Mouse (Mus musculus): Measurements from ENCODE around the gene Optn. TPM values are rescaled to one million over a fixed set of nuclear protein-coding genes. Genes with fewer than 3 reads are reported as not detected.

The Optn gene
- total and polyA plus RNA-seq, 3 experiments, result 25.1 to 37.3 (median 28.0) TPM

DNA sequence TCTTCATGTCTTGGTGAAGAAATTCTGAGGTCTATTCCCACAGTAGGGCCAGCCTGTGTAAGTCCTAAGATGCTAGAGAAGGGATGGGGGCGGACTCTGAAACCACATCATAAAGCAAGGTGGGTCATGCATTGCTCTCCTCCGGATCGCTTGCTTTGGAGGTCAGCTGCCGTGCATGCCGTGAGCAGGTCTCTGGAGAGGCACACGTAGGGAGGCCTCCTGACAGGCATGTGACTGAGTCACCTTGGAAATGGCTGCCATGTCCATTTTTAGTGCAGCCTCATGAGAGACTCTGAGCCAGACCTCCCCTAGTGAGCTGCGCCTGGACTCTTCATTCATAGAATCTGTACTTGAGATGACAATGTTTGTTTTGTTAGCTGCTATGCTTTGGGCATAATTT lies 35.8 kb downstream of the Optn start:
- dilution Hi-C loops (cut with MboI; ENCODE audit: extremely low pct_ligation_motif_present, extremely low pct_unique_long_range_greater_than_20kb, low sequenced_read_pairs), result no loop called here
- DNase-seq (ENCODE audit: extremely low read depth), result no peak

DNA sequence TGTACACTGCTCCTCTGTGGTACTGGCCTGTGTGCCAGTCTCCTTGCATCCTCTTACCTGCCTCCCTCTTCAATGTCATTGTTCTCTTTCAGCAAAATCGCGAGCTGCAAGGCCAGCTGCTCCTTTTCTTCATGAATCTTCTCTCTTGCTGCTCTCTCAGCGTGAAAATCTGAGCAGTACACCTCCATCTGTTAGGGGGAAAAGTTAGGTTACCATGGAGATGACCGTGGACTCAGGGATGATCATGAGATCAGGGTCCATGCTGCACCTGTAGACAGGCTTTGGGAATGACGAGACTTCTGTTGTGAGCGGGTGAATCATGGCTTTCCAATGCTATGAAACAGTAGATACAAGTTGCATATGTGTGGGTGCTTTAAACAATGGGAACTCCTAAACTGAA lies 36.8 kb downstream of the Optn start:
- Histone ChIP-seq H3K27me3 (replicated peaks) (no peaks in the 10 kb centered on the region), H3K36me3 (replicated peaks in 1 of 2; ENCODE audit: control insufficient read depth in 1 of 2, insufficient read depth in 1 of 2, low read length in 1 of 2) (peaks cover 32 to 73% of the 10 kb centered on the region in 2 experiments), H3K9ac (ENCODE audit: insufficient read depth, low read depth) (no peak overlapping the region), H3K4me2 (ENCODE audit: insufficient read depth, low read depth, poor library complexity, severe bottlenecking) (no peak overlapping the region), H3K79me2 (replicated peaks; ENCODE audit: control insufficient read depth, extremely low read depth, insufficient read depth, poor library complexity, severe bottlenecking) (no peaks in the 10 kb centered on the region), H3K9me3 (replicated peaks; ENCODE audit: low read length) (no peaks in the 10 kb centered on the region), H3K4me3 (replicated peaks in 1 of 3; ENCODE audit: low read depth in 2 of 3, low read length in 2 of 3, poor library complexity in 1 of 3) (no peak overlapping the region), H3K27ac (ENCODE audit: insufficient read depth, low read depth) (no peak overlapping the region), H3K4me1 (ENCODE audit: control insufficient read depth in 1 of 2, insufficient read depth in 2 of 2) (peaks cover 0 to 4% of the 10 kb centered on the region in 2 experiments; a peak in 1 of 4 replicates)
- dilution Hi-C loops (cut with MboI; ENCODE audit: extremely low pct_ligation_motif_present, extremely low pct_unique_long_range_greater_than_20kb, low sequenced_read_pairs) (no loop called here), in situ Hi-C loops (cut with MboI; ENCODE audit: low pct_ligation_motif_present, low pct_unique_long_range_greater_than_20kb, low sequenced_read_pairs) (no loop called here)
- TF ChIP-seq E2F4 (IDR thresholded peaks at IDR 0.05; ENCODE audit: insufficient replicate concordance, low read depth, low read length) (no peak), CTCF (conservative IDR thresholded peaks at IDR 0.05 in 1 of 2, IDR thresholded peaks at IDR 0.05 in 1 of 2; ENCODE audit: low read depth in 2 of 2, low read length in 2 of 2) (no peak), NELFE (IDR thresholded peaks at IDR 0.05; ENCODE audit: low read depth, low read length) (no peak), MAZ (IDR thresholded peaks at IDR 0.05; ENCODE audit: low read depth, low read length) (no peak), JUN (IDR thresholded peaks at IDR 0.05; ENCODE audit: insufficient read depth, low read depth, low read length) (no peak)
- DNase-seq (ENCODE audit: extremely low read depth), result no peak

More for the DNA sequence above, 35.8 kb downstream of the Optn start:
- TF ChIP-seq MXI1 (IDR thresholded peaks at IDR 0.05; ENCODE audit: low read depth, low read length) (no peak), IRF4 (IDR thresholded peaks at IDR 0.05; ENCODE audit: low read depth, low read length) (no peak), MAFK (IDR thresholded peaks at IDR 0.05; ENCODE audit: insufficient replicate concordance, low read length) (no peak), CTCF (conservative IDR thresholded peaks at IDR 0.05 in 1 of 2, IDR thresholded peaks at IDR 0.05 in 1 of 2; ENCODE audit: low read depth in 2 of 2, low read length in 2 of 2) (no peak), POLR2AphosphoS2 (IDR thresholded peaks at IDR 0.05; ENCODE audit: low read depth, low read length) (no peak), UBTF (IDR thresholded peaks at IDR 0.05; ENCODE audit: low read depth, low read length) (no peak), BHLHE40 (IDR thresholded peaks at IDR 0.05; ENCODE audit: low read depth, low read length) (no peak), EP300 (IDR thresholded peaks at IDR 0.05; ENCODE audit: low read length) (no peak), CHD1 (IDR thresholded peaks at IDR 0.05; ENCODE audit: low read depth, low read length) (no peak), MEF2A (IDR thresholded peaks at IDR 0.05; ENCODE audit: borderline replicate concordance, low read depth, low read length) (no peak), ZKSCAN1 (IDR thresholded peaks at IDR 0.05; ENCODE audit: borderline replicate concordance, low read depth, low read length) (no peak), JUN (IDR thresholded peaks at IDR 0.05; ENCODE audit: insufficient read depth, low read depth, low read length) (no peak), PAX5 (IDR thresholded peaks at IDR 0.05; ENCODE audit: low read length) (no peak), RAD21 (IDR thresholded peaks at IDR 0.05; ENCODE audit: low read depth, low read length) (no peak), E2F4 (IDR thresholded peaks at IDR 0.05; ENCODE audit: insufficient replicate concordance, low read depth, low read length) (no peak), SMC3 (IDR thresholded peaks at IDR 0.05; ENCODE audit: low read depth, low read length) (no peak), SIN3A (IDR thresholded peaks at IDR 0.05; ENCODE audit: low read length) (no peak), MYC (IDR thresholded peaks at IDR 0.05; ENCODE audit: low read depth, low read length) (no peak), ETS1 (conservative IDR thresholded peaks at IDR 0.05; ENCODE audit: low read depth, low read length) (no peak), KAT2A (IDR thresholded peaks at IDR 0.05; ENCODE audit: insufficient replicate concordance, low read length) (no peak)
- Histone ChIP-seq H3K4me3 (replicated peaks in 1 of 3; ENCODE audit: low read depth in 2 of 3, low read length in 2 of 3, poor library complexity in 1 of 3) (no peak overlapping the region), H3K9me3 (replicated peaks; ENCODE audit: low read length) (no peaks in the 10 kb centered on the region), H3K36me3 (replicated peaks in 1 of 2; ENCODE audit: control insufficient read depth in 1 of 2, insufficient read depth in 1 of 2, low read length in 1 of 2) (peaks cover 40 to 74% of the 10 kb centered on the region in 2 experiments), H3K9ac (ENCODE audit: insufficient read depth, low read depth) (no peak overlapping the region), H3K4me2 (ENCODE audit: insufficient read depth, low read depth, poor library complexity, severe bottlenecking) (no peak overlapping the region), H3K79me2 (replicated peaks; ENCODE audit: control insufficient read depth, extremely low read depth, insufficient read depth, poor library complexity, severe bottlenecking) (no peaks in the 10 kb centered on the region), H3K27ac (ENCODE audit: insufficient read depth, low read depth) (no peak overlapping the region), H3K27me3 (replicated peaks) (no peaks in the 10 kb centered on the region), H3K4me1 (ENCODE audit: control insufficient read depth in 1 of 2, insufficient read depth in 2 of 2) (peaks cover 0 to 4% of the 10 kb centered on the region in 2 experiments; a peak in 1 of 4 replicates)
- in situ Hi-C loops (cut with MboI; ENCODE audit: low pct_ligation_motif_present, low pct_unique_long_range_greater_than_20kb, low sequenced_read_pairs), result no loop called here

Data from CH12.LX (cell line).